Mouse (Mus musculus): Measurements from ENCODE around the gene Nt5dc2. TPM values are rescaled to one million over a fixed set of nuclear protein-coding genes. Genes with fewer than 3 reads are reported as not detected.
A peak's percentile ranks its signal among the peaks of the same experiment; 100 is the strongest.

Gene Nt5dc2
- polyA plus RNA-seq, 2 experiments from 2014 or later = not detected

DNA sequence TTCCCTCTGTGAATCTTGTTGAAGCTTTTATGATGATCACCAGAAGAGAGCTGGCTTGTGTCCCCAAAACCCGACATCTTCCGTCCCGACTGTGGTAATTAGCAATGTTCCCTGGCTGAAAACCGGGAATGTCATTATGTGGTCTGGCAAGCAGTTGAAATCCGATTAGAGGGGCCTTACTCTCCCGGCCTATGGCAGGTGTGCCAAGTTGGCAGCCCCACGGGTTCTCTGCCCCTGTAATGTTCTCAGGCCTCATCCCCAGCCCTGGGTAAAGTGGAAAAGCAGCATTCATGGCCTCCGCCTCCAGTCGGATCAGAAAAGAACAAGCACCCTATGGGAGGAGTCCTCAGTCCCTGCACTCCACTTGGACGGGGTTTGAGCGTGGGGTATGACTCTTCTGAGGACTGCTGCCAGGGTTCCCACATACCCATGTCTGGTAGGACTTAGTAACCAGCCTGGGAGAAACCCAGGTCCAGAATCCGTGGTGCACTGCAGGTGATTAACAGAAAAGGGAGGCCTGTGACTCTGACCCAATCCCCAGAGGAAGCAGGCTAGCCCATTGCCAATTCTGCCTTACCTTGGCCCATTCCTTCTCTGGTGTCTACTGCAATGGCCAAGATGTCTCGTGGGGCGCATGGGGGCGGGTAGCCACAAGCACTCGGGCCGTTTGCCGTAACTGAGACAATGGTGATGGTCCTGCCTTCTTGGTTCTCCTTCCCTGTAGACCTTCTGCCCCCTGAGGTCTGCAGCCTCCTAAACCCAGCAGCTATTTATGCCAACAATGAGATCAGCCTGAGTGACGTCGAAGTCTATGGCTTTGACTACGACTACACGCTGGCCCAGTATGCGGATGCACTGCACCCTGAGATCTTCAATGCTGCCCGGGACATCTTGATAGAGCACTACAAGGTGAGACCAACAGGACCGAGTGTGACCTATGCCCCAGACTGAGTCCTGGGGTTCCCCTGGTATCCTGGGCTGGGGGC, 3.5 kb downstream of the Nt5dc2 start:
- no peak for ATAC-seq

DNA sequence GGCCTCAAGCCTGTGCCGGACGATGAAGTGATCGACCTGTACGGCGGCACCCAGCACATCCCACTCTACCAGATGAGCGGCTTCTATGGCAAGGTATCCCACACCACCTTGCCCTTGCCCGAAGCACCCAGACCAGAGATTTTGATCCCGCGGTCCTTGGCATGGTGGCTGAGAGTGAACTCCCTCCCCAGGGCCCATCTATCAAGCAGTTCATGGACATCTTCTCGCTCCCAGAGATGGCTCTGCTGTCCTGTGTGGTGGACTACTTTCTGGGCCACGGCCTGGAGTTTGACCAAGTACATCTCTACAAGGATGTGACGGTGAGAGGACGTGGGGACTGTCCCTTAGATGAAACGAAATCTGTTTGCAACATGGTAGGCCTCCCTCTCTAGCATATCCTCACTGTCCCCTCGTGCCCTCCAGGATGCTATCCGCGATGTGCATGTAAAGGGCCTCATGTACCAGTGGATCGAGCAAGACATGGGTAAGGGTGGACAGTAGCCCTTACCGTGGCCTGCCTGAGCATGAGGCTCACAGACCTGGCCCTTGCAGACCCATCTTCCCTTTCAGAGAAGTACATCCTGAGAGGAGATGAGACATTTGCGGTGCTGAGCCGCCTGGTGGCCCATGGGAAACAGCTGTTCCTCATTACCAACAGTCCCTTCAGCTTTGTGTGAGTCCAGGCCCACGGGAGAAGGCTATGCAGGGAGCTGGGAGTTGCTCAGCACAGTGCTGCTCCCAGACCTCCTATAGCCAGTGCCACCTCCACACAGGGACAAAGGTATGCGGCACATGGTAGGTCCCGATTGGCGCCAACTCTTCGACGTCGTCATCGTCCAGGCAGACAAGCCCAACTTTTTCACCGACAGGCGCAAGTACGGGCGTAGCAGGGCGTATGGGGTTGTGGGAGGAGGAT, 4.9 kb downstream of the Nt5dc2 start:
- ATAC-seq = no peak

DNA sequence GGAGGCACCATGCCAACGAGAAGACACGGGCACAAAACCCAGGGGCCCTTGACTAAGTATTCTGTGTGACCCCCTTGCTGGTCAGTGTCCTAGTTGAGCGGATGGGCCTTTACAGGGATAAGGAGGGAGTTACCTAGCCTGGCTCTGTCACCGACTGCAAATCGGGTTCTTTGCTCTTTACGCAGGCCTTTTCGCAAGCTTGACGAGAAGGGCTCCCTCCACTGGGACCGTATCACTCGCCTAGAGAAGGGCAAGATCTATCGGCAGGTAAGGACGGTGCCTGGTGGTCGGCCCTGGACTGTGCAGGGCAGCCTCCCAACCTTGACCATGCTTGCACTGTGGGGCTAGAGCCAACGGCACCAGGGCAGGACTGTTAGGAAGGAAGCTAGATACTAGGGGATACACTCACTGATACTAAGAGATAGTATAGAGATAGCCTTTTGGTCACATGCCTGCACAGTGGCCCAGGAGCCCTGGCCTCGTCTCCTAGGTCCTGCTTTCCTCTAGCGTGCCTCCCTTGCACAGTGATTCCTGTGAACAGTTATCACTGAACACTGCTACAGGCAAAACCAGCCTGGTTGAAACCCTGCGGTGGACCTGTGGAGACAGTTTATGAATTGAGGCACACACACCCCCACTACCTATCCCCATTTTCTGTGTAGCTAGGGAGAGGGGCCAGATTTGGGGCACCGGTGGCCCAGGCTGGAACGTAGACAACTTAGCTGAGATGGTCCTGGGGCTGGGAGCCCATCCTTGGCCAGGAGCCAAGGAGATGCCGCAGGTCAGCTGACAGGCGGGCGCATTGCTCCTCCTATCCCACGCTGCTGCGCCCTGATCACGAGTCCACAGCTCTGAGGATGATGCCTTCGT, 5.8 kb downstream of the Nt5dc2 start:
- no peak for ATAC-seq

DNA sequence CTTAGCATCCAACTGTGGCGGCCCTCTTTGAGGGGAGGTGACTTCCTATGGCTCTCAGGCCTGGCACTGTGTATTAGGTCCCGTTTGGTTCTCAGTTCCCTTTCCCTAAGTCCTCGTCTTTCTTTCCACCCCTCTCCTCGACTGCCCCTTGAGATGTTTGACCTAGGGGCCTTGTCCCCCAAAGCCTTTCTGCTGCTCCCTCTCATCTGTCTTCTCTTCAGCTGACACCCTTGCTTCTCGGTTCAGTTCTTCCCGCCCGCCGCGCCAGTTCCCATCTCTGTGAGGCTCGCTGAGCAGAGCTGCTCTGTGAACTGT, 6.4 kb downstream of the Nt5dc2 start:
- no peak for ATAC-seq

DNA sequence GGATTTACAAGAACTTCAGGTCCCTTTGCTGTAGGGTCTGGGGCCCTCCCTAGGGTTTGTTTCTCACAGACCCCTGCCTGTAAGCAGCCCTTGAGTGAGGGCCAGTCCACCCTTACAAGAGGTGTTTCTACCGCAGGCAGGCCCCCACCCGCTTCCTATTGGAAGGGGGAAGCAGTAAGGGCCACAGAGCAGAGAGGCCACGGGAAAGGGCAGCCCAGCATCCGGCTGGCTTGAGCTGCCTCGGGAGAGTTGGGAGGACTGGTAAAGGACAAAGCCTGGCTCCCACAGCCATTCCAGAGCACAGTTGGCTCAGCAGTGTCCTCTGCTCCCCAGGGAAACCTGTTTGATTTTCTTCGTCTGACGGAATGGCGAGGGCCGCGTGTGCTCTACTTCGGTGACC, 6.9 kb downstream of the Nt5dc2 start:
- no peak for ATAC-seq

DNA sequence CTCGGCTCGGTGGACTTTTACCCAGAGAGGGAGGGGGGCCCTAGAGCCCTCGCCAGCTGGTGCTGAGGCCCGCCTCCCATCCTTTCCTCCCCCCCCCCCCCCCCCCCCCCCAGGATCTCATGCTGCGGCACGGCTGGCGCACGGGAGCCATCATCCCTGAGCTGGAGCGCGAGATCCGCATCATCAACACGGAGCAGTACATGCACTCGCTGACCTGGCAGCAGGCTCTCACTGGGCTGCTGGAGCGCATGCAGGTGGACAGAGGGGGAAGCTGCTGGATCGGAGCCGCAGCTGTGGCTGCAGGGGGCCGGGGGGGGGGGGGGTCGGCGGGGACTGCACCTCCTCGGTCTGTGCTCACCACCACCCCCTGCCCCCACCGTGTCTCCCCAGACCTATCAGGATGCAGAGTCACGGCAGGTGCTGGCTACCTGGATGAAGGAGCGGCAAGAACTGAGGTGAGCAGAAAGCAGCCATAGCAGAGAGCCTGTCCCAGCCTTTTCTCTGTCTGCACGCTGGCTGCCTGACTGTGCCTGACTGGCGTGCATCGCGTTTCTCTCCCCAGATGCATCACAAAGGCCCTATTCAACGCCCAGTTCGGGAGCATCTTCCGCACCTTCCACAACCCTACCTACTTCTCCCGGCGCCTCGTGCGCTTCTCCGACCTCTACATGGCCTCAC, 7.5 kb downstream of the Nt5dc2 start:
- no peak for ATAC-seq

DNA sequence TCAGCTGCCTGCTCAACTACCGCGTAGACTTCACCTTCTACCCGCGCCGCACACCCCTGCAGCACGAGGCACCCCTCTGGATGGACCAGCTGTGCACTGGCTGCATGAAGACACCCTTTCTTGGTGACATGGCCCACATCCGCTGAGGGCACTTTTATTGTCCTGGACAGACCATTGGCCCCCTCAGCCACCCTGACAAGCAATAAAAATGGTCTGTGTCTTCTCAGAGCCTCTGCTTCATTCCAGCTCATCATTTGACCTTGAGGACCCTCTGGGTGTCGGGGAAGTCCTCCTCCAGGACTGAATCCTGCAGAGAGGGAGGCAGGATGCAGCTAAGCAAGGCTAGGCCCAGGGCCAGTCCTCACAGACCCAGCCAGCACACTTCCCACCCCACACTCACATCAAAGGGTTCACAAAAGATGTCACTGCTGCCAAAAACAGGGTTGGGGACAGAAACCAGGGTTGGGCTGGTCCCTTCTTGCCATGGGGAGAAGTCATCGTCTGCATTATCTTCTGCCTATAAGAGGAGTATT, 8.1 kb downstream of the Nt5dc2 start:
- ATAC-seq = no peak

DNA sequence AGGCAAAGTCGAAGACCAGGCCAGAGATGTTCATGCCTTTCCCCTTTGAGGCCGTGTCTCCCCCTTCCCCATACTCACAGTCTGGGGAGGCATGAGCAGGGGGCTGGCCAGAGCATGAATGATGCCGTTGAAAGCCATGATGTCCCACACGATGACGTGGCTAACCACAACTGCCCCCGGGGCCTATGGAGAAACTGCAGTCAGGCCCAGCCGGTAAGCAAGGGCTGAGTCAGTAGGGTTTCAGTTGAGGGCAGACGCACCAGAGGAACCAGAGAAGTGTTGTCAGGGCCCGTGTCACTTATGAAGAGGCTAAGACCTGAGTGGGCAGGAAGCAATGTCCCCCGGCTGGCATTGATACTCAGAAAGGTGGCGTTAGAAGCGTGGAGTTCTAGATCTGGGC, 8.8 kb downstream of the Nt5dc2 start:
- no peak for ATAC-seq

DNA sequence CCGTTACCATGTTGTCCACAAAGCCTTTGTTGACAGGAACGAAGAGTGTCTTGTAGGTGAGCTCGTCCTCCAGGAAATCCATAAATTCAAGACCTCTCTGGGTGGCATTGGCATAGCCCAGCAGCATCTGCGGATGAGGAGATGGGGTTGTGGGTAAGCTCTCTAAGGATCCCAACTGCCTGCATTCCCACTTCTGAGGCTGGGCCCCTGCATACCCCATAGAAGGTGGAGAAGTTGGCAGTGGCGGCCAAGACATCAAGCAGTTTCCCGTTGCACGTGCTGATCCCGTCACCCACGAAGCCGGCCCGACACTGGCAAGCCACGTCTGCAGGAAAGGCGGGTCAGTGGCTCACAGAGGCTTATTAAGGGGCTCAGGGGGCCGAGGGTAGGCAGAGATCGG, 9.3 kb downstream of the Nt5dc2 start:
- ATAC-seq = no peak

DNA sequence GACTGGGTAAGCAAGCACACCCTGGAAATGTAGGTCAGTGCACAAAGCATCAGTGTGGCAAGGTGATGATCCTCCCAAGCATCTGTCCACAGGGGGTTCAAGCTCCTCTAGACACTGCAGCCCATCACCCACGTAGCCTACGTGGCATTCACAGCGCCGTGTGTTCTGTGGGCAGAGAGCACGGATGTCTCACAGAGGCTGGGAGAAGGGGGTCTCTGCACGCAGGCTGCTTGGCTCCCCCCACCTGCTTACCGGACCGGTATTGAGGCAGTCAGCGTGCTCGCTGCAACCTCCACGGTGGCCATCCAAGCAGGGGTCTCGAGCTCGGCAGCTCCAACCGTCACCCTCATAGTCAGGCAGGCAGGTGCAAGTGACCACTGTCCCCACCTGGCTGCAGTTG, 10.2 kb downstream of the Nt5dc2 start:
- ATAC-seq = no peak

DNA sequence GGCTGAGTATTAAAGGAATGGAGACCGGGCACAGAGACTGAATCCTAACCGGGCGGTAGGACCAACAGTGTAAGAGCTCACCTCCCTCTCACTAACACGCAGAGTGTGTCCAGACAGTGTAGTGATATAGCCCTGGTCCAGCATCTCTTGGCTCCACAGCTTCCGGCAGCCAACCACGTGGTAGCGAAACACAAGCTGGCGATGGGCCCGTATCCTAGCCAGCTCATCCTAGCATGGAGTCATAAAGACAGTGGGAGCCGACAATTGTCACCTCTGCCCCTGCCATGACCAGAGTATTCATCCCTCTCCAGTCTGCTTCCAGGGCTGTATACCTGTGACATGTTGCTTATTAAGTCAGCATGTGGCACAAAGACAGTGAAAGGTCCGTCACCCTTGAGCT, 14.8 kb downstream of the Nt5dc2 start:
- ATAC-seq = no peak

DNA sequence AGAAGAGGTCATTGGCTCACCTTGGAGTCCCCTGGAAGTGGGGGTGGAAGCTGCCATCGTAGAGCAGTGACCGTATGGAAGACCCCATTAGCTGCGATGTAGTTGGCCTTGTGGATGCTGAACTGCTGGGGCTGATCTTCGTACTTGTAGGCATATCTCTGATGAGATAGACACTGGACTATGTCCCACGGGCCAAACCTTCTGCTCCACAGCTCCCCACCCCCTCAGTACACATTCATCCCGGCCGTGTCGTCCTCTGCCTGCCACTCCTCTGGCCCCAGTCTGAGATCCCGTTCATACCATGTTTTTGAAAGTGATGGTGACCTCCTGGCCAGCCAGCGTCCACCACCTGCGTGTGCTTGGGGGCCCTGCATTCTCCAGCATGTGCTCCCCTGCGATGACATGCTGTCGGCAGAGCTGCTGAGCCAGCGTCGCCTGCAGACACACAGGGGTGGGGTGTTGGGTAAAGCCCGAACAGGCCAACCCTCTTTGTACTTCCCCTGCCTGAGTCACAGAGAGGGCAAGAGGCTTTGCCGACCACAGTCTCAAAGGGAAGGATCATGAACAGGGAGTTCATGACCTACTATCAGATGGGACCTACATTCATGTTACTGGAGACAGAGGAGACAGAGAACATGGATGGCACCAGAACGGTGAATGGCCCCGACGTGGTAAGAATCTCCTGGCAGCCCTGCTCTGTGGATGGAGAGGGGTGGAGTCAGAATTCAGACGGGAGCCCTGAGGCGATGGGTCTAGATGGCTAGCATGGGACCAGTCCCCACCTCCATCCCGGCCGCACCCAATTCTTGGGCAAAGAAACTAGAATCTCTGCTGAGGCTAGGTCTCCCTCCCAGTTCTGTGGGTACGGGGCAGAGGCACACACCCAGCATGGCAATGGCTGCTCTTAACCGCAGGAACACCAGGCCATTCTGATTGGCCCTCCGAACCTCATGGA, 29.6 kb downstream of the Nt5dc2 start:
- peak; percentile 71 for ATAC-seq

DNA sequence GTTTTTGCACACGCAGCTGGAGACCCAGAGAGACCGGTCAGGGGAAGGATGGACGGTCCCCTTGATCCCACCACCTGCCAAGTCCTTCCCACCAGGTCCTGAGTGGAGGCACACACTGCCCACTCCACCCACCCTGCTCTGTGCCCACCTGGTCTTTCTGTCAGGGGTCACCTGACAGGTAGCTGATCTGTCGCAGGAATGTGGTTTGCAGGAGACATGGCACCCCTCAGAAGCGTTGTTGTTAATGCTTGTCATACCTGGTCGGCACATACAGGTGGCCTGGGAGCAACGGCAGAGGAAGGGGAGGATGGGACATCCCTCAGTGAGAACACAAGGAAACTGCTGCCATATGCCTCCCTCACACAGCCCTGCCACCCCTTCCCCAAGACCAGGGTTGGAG, 30.3 kb downstream of the Nt5dc2 start:
- no peak for ATAC-seq

DNA sequence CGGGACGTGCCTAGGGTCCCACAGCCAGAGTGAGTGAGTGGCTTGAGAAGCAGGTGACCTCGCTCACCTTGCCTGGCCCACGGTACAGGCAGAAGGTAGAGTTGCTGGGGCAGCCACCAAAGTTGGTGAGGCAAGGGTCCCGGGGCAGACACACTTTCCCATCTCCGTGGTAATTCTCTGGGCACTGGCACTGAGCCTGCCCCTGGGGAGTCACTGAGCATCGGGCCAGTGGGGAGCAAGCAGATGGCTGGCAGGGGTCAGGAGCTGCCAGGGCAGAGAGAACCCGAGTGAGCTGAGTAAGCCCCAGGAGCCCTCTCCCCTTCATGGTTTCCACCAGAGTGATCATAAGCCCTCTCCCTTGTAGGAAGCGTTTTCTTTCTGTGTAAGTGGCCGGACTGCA, 30.8 kb downstream of the Nt5dc2 start:
- ATAC-seq = no peak

DNA sequence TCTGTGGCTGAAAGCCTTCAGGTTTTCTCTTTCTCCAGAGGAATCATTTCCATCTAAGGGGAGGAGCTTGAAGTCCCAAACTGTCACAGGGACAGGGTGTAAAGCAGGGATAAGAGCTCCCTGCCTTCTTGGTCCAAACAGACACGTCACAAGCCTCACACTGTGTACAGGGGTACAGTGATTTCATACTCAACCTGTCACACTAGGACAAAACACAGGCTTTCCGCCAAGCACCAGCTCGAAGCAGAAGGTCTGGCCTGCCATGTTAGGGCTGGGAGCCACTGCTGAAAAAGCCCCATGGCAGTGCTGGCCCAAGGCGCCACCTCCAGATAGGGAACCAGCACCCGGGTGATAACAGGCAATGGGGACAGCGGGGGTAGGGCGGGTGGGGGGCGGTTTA, 33.2 kb downstream of the Nt5dc2 start:
- ATAC-seq = no peak

DNA sequence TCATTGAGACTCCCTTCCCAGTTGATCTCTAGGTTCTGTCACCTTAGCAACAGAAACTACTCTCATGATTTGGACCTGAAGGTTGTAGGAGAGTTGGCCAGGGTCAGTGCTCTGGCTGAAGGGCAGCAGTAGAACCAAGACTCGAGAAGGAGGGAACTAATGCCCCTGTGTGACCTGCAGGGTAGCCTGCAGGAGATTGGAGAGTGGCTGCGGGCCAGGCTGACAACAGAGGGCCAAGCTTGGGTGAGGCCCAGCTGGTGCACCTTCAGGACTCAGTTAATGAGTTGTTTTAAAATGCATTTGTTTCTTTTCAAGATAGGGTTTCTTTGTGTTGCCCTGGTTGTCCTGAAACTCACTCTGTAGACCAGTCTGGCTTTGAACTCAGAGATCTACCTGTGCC, 34.2 kb downstream of the Nt5dc2 start:
- ATAC-seq = no peak

DNA sequence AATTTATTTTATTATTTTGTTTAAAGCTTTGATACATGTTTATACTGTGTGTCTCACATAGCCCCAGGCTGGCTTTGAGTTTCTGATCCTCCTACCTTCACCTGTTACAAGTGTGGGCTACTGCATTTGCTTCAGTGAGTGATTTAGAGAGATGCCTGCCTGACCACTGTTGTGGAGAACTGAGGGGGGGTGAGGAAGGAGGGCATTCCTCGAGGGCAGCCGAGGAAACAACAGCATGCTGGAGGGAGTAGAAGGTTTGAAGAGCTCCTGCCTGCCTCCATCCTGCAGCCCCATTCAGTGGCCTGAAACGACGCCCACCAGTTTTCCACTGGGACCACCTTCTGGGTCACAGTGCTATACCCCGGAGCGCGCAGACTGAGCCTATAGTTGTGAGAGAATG, 34.6 kb downstream of the Nt5dc2 start:
- ATAC-seq = no peak

DNA sequence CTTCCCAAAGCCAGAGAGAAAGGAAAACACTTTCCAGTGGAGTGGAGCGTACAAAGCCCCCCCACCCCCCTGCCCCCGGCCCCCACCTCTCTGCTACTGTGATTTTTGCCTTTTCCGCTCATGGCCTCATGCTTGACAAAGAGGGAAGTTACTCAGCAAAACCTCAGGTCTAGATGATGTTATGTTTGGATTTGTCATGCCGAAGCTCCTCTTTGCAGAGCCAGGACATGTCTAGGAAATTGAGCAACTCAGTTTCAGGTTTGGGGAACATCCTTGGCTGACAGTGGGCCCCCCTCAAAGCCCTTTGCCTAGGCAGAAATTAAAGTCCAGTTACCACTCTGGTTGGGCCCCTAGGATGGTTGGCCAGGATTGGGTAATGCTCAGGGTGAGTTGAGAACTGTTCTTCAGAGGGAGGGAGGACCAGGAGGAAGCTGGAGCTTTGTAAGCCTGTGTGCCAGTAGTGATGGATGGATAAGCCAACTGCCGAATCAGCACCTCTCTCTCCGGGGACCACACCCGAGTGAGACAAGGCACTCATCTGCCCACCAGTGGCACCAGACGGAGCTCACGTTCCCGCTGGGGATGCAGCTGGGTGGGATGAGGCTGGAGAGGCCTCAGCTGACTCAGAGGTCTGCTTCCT, 35.3 kb downstream of the Nt5dc2 start:
- no peak for ATAC-seq

DNA sequence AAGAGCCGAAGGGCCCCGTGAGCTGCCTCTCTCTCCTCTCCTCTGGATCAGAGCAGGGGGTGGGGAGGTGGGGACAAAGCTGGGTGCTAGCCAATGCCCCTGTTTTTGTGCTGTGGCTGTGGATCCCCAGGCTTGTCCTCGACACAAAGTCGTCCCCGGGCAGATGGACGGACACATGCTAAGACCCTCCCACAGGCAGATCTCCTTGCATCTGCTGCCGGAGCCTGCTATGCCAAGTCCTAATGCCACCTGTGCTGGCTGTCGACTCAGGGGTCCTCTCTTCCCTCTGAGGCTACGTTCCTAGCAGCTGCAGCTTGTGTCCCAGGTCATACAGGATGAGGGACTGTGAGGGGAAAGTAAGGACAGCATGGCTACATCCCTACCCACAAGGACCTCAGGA, 36.0 kb downstream of the Nt5dc2 start:
- no peak for ATAC-seq

DNA sequence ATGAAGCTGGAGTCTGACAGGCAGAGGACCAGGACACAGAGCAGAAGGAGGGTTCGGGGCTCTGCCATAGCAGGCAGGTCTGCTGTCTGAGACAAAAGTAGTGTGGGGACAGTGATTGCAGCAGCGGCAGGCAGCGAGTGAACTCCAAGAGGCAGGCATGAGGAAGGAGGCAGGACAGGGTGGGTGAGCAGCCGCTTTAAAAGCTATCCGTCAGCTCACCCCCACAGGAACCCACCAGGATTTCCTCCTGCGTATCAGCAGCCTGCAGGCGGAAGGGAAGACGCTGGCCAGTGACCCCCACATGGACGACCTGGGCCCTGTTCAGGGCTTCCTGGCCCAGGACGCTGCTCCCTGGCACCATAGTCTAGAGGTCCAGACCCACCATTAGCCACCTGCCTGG, 37.6 kb downstream of the Nt5dc2 start, which contains the start of gene Stab1:
Gene Stab1 (minus strand): TSS at position 217 of the 400 bp plus-strand sequence.
- no peak for ATAC-seq
